Mouse (Mus musculus) lung, embryonic 15.5 days (tissue): ENCODE measurements around the gene Tmem51. TPM values are rescaled to one million over a fixed set of nuclear protein-coding genes. Genes with fewer than 3 reads are reported as not detected.

Source experiments
- ATAC-seq: fragments of 200-750 bp; cut with Nextera tagmentation; 2 replicates; pipeline ENCODE4 v1.8.0; 2017; ENCODE audit warnings: moderate number of reproducible peaks, borderline replicate concordance; ENCODE audit not compliant: low FRiP score, low TSS enrichment; ENCODE audit errors: extremely low read depth
- H3K27ac ChIP-seq: fragments of 300-500 bp; sonication (generic); 2 replicates; pipeline ENCODE4 v1.5.1; 2015; ENCODE audit warnings: moderate library complexity, mild to moderate bottlenecking, inconsistent platforms
- H3K27me3 ChIP-seq: fragments of 300-500 bp; sonication (generic); 2 replicates; pipeline ENCODE4 v1.6.1; 2015; ENCODE audit warnings: inconsistent platforms
- H3K36me3 ChIP-seq: fragments of 300-500 bp; sonication (generic); 2 replicates; pipeline ENCODE4 v1.6.1; 2015; ENCODE audit warnings: inconsistent platforms
- H3K4me1 ChIP-seq: fragments of 300-500 bp; sonication (generic); 2 replicates; pipeline ENCODE4 v1.6.1; 2015; ENCODE audit warnings: inconsistent platforms
- H3K4me2 ChIP-seq: fragments of 300-500 bp; sonication (generic); 2 replicates; pipeline ENCODE4 v1.6.1; 2015; ENCODE audit warnings: inconsistent platforms, mild to moderate bottlenecking, moderate library complexity
- H3K4me3 ChIP-seq: fragments of 300-500 bp; sonication (generic); 2 replicates; pipeline ENCODE4 v1.5.1; 2015; ENCODE audit warnings: mild to moderate bottlenecking, inconsistent platforms
- H3K9ac ChIP-seq: fragments of 300-500 bp; sonication (generic); 2 replicates; pipeline ENCODE4 v1.6.1; 2015; ENCODE audit warnings: inconsistent platforms
- H3K9me3 ChIP-seq: fragments of 300-500 bp; sonication (generic); 2 replicates; pipeline ENCODE4 v1.6.1; 2016; ENCODE audit warnings: inconsistent platforms
- WGBS: fragments of 180-500 bp; shearing (Covaris S2); methylation state at CpG from one replicate; pipeline ENCODE4 v1.1.7; 2015; 5-methylcytosine and 5-hydroxymethylcytosine counted together
- polyA plus RNA-seq: library from polyadenylated mRNA; unstranded; fragments of >200 nt; fragmentation: Nextera tagmentation; extraction: Ambion mirVana; gene quantifications from 2 replicates; pipeline ENCODE4 v1.2.1, GENCODE M21; 2015

The Tmem51 gene
- polyA plus RNA-seq, 1 experiment from 2014 or later, result 23.1 TPM

GRCm38 (mm10) chr4:142039662-142040353 is 44.3 kb downstream of the Tmem51 start:
- Histone ChIP-seq H3K4me2 (no peak overlapping the region), H3K9ac (no peak overlapping the region), H3K36me3 (peaks cover 7% of the 10 kb centered on the region; the same call in 1 of the 2 replicates), H3K27me3 (no peaks in the 10 kb centered on the region), H3K4me3 (no peak overlapping the region), H3K27ac (no peak overlapping the region), H3K9me3 (no peaks in the 10 kb centered on the region), H3K4me1 (peaks cover 18% of the 10 kb centered on the region)
- no peak for ATAC-seq
- 82% methylated on average over 9 of the region's 9 CpGs for WGBS

- ATAC-seq, result no peak
- Histone ChIP-seq H3K36me3 (peaks cover 7% of the 10 kb centered on the region; the same call in 1 of the 2 replicates), H3K4me3 (no peak overlapping the region), H3K9me3 (no peaks in the 10 kb centered on the region), H3K4me1 (peaks cover 11% of the 10 kb centered on the region), H3K27me3 (no peaks in the 10 kb centered on the region), H3K27ac (no peak overlapping the region), H3K4me2 (no peak overlapping the region), H3K9ac (no peak overlapping the region)
- 53% methylated on average over 4 of the region's 4 CpGs for WGBS
Observed at GRCm38 (mm10) chr4:142037897-142038296, 46.2 kb downstream of the Tmem51 start.

DNA sequence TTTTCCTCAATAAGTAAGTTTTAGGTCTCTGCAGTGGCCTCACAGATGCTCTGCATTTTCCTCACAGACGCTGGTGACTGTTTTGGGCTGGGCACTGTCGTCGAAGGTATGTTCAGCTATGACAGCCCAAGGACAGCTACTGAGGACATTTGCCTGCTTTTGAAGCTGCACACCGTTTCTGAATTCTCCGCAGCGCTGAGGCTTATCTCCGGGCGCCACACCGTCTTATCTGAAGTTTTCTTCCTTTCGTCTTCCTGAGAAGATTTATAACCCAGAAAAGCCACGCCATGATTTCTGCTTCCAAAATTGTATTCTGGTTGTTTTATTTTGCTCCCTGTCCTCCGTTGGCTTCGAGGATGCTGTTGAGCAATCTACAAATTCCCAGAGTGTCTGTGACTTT is 55.6 kb downstream of the Tmem51 start:
- H3K27ac ChIP-seq, result no peak overlapping the region
- H3K4me1 ChIP-seq, result no peaks in the 10 kb centered on the region
- no peak overlapping the region for H3K9ac ChIP-seq
- WGBS, result 40% methylated on average over 13 of the region's 13 CpGs
- H3K27me3 ChIP-seq, result no peaks in the 10 kb centered on the region
- no peak for ATAC-seq
- no peak overlapping the region for H3K4me3 ChIP-seq
- H3K4me2 ChIP-seq, result no peak overlapping the region
- H3K36me3 ChIP-seq, result no peaks in the 10 kb centered on the region
- H3K9me3 ChIP-seq, result no peaks in the 10 kb centered on the region

- Histone ChIP-seq H3K36me3 (no peaks in the 10 kb centered on the region), H3K9ac (no peak overlapping the region), H3K4me2 (no peak overlapping the region), H3K4me1 (no peaks in the 10 kb centered on the region), H3K27me3 (no peaks in the 10 kb centered on the region), H3K9me3 (no peaks in the 10 kb centered on the region), H3K4me3 (no peak overlapping the region), H3K27ac (no peak overlapping the region)
- whole genome bisulfite sequencing, result 82% methylated on average over 2 of the region's 2 CpGs
- no peak for ATAC-seq
Observed at GRCm38 (mm10) chr4:142026965-142027364, 57.1 kb downstream of the Tmem51 start.

DNA sequence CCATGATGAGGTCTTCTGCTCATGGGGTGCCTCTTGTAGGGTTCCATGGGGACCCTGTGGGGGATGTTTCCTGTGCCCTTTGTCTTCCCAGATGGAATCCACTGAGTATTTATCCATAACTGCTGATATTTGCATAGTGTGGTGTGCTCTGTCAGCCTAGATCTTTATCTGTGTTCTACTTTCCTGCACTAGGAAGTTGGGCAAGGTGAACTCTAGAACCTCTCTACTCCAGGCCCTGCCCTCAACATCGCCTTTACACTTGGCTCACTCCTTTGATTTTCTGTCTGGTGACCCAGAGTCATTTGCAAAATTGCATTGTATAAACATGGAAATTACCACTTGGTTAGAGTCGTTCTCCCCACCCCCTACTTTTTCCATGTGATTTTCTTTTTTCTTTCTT is 59.6 kb downstream of the Tmem51 start:
- 69% methylated on average over 2 of the region's 2 CpGs for WGBS
- H3K4me2 ChIP-seq, result no peak overlapping the region
- H3K27ac ChIP-seq, result no peak overlapping the region
- H3K27me3 ChIP-seq, result no peaks in the 10 kb centered on the region
- H3K36me3 ChIP-seq, result no peaks in the 10 kb centered on the region
- no peak overlapping the region for H3K4me3 ChIP-seq
- no peak overlapping the region for H3K9ac ChIP-seq
- ATAC-seq, result no peak
- H3K9me3 ChIP-seq, result no peaks in the 10 kb centered on the region
- H3K4me1 ChIP-seq, result no peaks in the 10 kb centered on the region

DNA sequence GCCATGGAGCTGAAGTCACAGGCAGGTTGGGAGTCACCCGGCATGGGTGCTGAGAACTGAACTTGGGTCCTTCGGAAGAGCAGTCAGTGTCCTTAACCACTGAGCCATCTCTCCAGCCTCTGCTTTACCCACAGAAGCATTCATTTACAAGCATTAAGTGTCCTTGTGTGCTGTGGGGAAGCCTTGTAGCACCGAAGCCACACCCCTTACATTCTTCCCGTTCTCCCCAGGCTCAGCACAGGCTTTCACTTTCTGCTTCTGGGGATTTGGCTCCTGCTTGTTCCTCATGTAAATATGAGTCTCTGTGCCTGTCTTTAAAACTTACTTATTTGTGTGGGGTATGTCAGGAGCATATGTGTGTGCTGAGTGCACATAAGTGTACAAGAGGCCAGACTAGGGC is 60.9 kb downstream of the Tmem51 start:
- WGBS, result 54% methylated on average over 4 of the region's 4 CpGs
- no peak for ATAC-seq
- H3K4me3 ChIP-seq, result no peak overlapping the region

GRCm38 (mm10) chr4:142017686-142018085 is 66.4 kb downstream of the Tmem51 start:
- Histone ChIP-seq H3K4me1 (peaks cover 18% of the 10 kb centered on the region), H3K4me2 (peak overlapping the region; percentile 33), H3K9ac (no peak overlapping the region), H3K27ac (no peak overlapping the region), H3K4me3 (no peak overlapping the region), H3K27me3 (peaks cover 22% of the 10 kb centered on the region), H3K9me3 (no peaks in the 10 kb centered on the region), H3K36me3 (no peaks in the 10 kb centered on the region)
- ATAC-seq, result 0 out of 2 replicates have a peak, but pooled peaks have one; percentile 20
- 19% methylated on average over 15 of the region's 15 CpGs for WGBS

More for the DNA sequence above, 60.9 kb downstream of the Tmem51 start:
- no peak overlapping the region for H3K27ac ChIP-seq
- H3K27me3 ChIP-seq, result no peaks in the 10 kb centered on the region
- no peaks in the 10 kb centered on the region for H3K9me3 ChIP-seq
- no peaks in the 10 kb centered on the region for H3K36me3 ChIP-seq
- H3K9ac ChIP-seq, result no peak overlapping the region
- H3K4me1 ChIP-seq, result no peaks in the 10 kb centered on the region
- no peak overlapping the region for H3K4me2 ChIP-seq

- peak within 1 kb of the TSS; percentile 39 for H3K4me3 ChIP-seq
- peak; percentile 90 for ATAC-seq
- H3K36me3 ChIP-seq, result no peaks in the 10 kb centered on the region
- H3K9ac ChIP-seq, result peak within 1 kb of the TSS; percentile 27; the same call in 1 of the 2 replicates
- H3K9me3 ChIP-seq, result no peaks in the 10 kb centered on the region
- H3K27ac ChIP-seq, result no peak within 1 kb of the TSS
- WGBS, result 2% methylated on average over 45 of the region's 46 CpGs
- H3K4me2 ChIP-seq, result peak within 1 kb of the TSS; percentile 72
- H3K27me3 ChIP-seq, result peaks cover 22% of the 10 kb centered on the region
- H3K4me1 ChIP-seq, result peaks cover 18% of the 10 kb centered on the region
Observed at GRCm38 (mm10) chr4:142014659-142015608, 69.2 kb downstream of the Tmem51 start, which contains the start of gene Fhad1. Gene Fhad1, minus strand, starts transcription at chr4:142015082.

DNA sequence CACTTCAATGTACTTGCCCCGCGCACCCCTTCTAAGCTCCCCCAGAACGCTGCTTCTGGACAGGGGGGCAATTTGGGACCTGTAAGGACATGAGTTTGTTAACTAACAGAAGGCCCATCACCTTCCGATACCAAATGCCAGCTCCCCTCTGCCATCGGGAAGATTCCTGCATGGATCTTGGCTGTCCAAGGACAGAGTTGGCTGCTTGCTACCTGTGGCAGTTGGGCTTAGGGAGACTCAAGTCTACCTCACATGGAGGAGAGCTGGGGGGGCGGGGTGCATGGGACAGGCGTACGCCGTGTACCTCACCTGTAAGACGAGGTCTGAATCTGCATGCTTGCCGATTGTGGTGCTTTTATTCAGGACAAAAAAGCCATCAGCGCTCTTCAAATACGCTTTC is 72.9 kb downstream of the Tmem51 start:
- no peak overlapping the region for H3K4me2 ChIP-seq
- no peak for ATAC-seq
- H3K9ac ChIP-seq, result no peak overlapping the region
- H3K4me3 ChIP-seq, result no peak overlapping the region
- no peaks in the 10 kb centered on the region for H3K9me3 ChIP-seq
- no peaks in the 10 kb centered on the region for H3K36me3 ChIP-seq
- no peak overlapping the region for H3K27ac ChIP-seq
- peaks cover 17% of the 10 kb centered on the region for H3K27me3 ChIP-seq
- 87% methylated on average over 13 of the region's 13 CpGs for WGBS
- peaks cover 11% of the 10 kb centered on the region for H3K4me1 ChIP-seq

GRCm38 (mm10) chr4:142010441-142010840 is 73.7 kb downstream of the Tmem51 start:
- Histone ChIP-seq H3K4me1 (peaks cover 8% of the 10 kb centered on the region), H3K27me3 (peaks cover 14% of the 10 kb centered on the region), H3K4me3 (no peak overlapping the region), H3K4me2 (no peak overlapping the region), H3K9me3 (no peaks in the 10 kb centered on the region), H3K27ac (no peak overlapping the region), H3K9ac (no peak overlapping the region), H3K36me3 (no peaks in the 10 kb centered on the region)
- 71% methylated on average over 7 of the region's 7 CpGs for WGBS
- no peak for ATAC-seq

GRCm38 (mm10) chr4:142008206-142008605 is 75.9 kb downstream of the Tmem51 start:
- no peak for ATAC-seq
- no peaks in the 10 kb centered on the region for H3K36me3 ChIP-seq
- H3K9me3 ChIP-seq, result no peaks in the 10 kb centered on the region
- H3K27me3 ChIP-seq, result peaks cover 3% of the 10 kb centered on the region
- no peak overlapping the region for H3K4me2 ChIP-seq
- WGBS, result 68% methylated on average over 11 of the region's 11 CpGs
- no peak overlapping the region for H3K27ac ChIP-seq
- H3K9ac ChIP-seq, result no peak overlapping the region
- H3K4me3 ChIP-seq, result no peak overlapping the region
- H3K4me1 ChIP-seq, result no peaks in the 10 kb centered on the region

- Histone ChIP-seq H3K9ac (no peak overlapping the region), H3K4me2 (no peak overlapping the region), H3K4me3 (no peak overlapping the region), H3K27me3 (no peaks in the 10 kb centered on the region), H3K9me3 (no peaks in the 10 kb centered on the region), H3K27ac (no peak overlapping the region), H3K4me1 (peaks cover 11% of the 10 kb centered on the region), H3K36me3 (no peaks in the 10 kb centered on the region)
- no peak for ATAC-seq
- WGBS, result 45% methylated on average over 7 of the region's 9 CpGs
Observed at GRCm38 (mm10) chr4:142000581-142000980, 83.5 kb downstream of the Tmem51 start.
